20 mouse cellular contexts compared by ENCODE assay signal in genomic region chr6:92409788-92410187, GRCm38 (mm10).
DNase-seq lines count a peak whose midpoint lies in the region; ATAC-seq lines count a peak whose summit lies in the region.
"Had no signal": no experiment of that assay in that cellular context is flagged by ENCODE, and none has a peak within 500 bp of the region (broad histone marks: within the 10 kb centered on the region; RNA-seq: fewer than 3 reads in every experiment).

No protein-coding gene starts in this region.

- no peak for DNase-seq in frontal cortex, postnatal 36 days (ENCODE audit: low spot score in 2 of 2)
- peak; percentile 17 for DNase-seq in NIH3T3 (ENCODE audit: low read depth)
- peak; percentile 77 for DNase-seq in brain, adult 2 months (ENCODE audit: low read depth, low spot score)
- no peak for DNase-seq in kidney, adult 9 months
- DNase-seq: adrenal gland, adult 8-10 months; adrenal gland, postnatal 14 days; adrenal gland, postnatal 36 days; B cell, adult 2 months; cerebellum, adult 11 months; cerebellum, adult 18-20 months; cerebellum, adult 8-10 months; cerebellum, adult 9-11 months; cerebellum, postnatal 14 days; cerebellum, postnatal 36 days; embryo, embryonic 11 days had no signal

- ATAC-seq in frontal cortex, adult (ENCODE audit: low TSS enrichment) = peak; percentile 62
- ATAC-seq: activated CD4-positive, CD25-positive, alpha-beta regulatory T cell, adult 4 months; CD4-positive, CD25-positive, alpha-beta regulatory T cell, adult 4 months; forebrain, embryonic 14.5 days; forebrain, embryonic 16.5 days had no signal

Comparison
In these comparisons a context has a peak if more than half of its experiments do, and no peak if none do; other contexts are left out.
1. DNase-seq: peak in NIH3T3 (single experiment) and brain, adult 2 months (single experiment); none in frontal cortex, postnatal 36 days (0 of 2) and kidney, adult 9 months (single experiment).